Mouse (Mus musculus) kidney, adult 2 months (tissue): ENCODE measurements around the gene Oosp3.

Experiments used
- CTCF ChIP-seq: fragments of 200-500 bp; conservative IDR thresholded peaks from 2 replicates; pipeline ENCODE4 v1.5.1; 2011; ENCODE audit warnings: low read depth, mild to moderate bottlenecking, control low read depth, low read length, moderate library complexity, mixed read lengths; ENCODE audit not compliant: insufficient read depth, insufficient read length
- POLR2A ChIP-seq: fragments of 200-500 bp; IDR thresholded peaks from one replicate; pipeline ENCODE4 v1.6.1; 2011; ENCODE audit warnings: low read depth, low read length, control low read depth

- no peak for TF ChIP-seq CTCF
- TF ChIP-seq POLR2A = no peak
These were observed at the start of gene Oosp3 for GRCm38 (mm10) chr19:11696755-11697154.
